Mouse (Mus musculus): ENCODE data around the gene Prm1.
A peak's percentile ranks its signal among the peaks of the same experiment; 100 is the strongest.

DNA sequence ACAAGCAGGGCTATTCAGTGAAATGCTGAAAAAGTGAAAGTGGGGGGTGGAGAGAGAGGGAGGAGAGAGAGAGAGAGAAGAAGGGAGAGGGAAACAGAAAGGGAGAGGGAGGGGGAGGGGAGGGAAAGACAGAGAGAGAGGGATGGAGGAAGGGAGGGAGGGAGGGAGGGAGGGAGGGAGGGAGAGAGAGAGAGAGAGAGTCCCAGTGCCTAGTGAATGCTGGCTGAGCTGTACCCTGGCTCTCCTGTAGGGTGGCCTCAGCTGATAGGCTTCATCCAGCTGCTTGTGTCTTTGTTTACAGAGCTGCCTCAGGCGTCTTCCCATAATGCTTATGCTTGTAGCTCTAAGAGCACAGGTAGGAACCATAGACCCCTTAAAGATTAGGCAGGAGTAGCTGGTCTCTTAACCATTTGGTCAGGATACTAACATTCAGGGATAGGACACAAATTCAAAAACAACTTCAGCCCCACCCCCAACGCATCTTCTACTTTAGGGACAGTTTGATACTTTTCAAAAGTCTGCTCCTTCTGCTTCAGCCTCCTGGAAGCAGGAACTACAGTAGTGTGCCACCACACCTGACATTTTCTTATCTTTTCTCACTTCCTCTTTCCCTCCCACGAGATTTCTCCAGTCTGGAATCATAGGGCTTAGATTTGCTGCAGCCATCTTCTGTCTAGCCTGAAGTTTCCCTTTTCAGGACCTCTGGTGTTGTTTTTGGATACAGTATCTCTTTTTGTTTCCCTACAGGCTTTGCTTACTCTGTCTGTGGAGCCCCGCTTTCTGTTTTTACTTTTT lies 34.9 kb downstream of the Prm1 start:
- TF ChIP-seq MAFK (IDR thresholded peaks at IDR 0.05; ENCODE audit: insufficient replicate concordance, low read length): no peak
- 0 out of 2 replicates have a peak, but pooled peaks have one; percentile 52 for TF ChIP-seq MYC (IDR thresholded peaks at IDR 0.05; ENCODE audit: low read depth, low read length)
- TF ChIP-seq CTCF (conservative IDR thresholded peaks at IDR 0.05 in 1 of 2, IDR thresholded peaks at IDR 0.05 in 1 of 2; ENCODE audit: low read depth in 2 of 2, low read length in 2 of 2): no peak
- TF ChIP-seq MAX (IDR thresholded peaks at IDR 0.05; ENCODE audit: low read length): no peak
- TF ChIP-seq TBP (conservative IDR thresholded peaks at IDR 0.05; ENCODE audit: low read depth, low read length): no peak
- peak; percentile 81 for TF ChIP-seq EP300 (IDR thresholded peaks at IDR 0.05; ENCODE audit: low read length)
- TF ChIP-seq NRF1 (IDR thresholded peaks at IDR 0.05; ENCODE audit: low read depth, low read length): no peak
- TF ChIP-seq SIN3A (IDR thresholded peaks at IDR 0.05; ENCODE audit: low read length): no peak
- no peak for TF ChIP-seq POLR2A (IDR thresholded peaks at IDR 0.05; ENCODE audit: low read depth, low read length)
